Mouse (Mus musculus) megakaryocyte, embryonic 14.5 days (primary cell): ENCODE measurements around the gene Trim8.

ENCODE experiments used
- FLI1 ChIP-seq: IDR thresholded peaks from 2 replicates; pipeline ENCODE4 v1.6.1; 2012; ENCODE audit warnings: low read length, inconsistent platforms, mixed read lengths
- GATA1 ChIP-seq: IDR thresholded peaks from 3 replicates; pipeline ENCODE4 v1.6.1; 2012; ENCODE audit warnings: mixed read lengths, low read length, inconsistent platforms, borderline replicate concordance

- TF ChIP-seq GATA1 (no peak), FLI1 (no peak)
Measured at GRCm38 (mm10) chr19:46504085-46504552, 2.6 kb downstream of the Trim8 start.
